Mouse (Mus musculus) E14TG2a.4 (cell line): ENCODE measurements around the gene Srebf1.

ENCODE experiments used
- H3K27me3 ChIP-seq: 2 replicates; pipeline ENCODE4 v1.6.1; 2014; ENCODE audit warnings: low read length, control low read depth; ENCODE audit not compliant: insufficient read depth
- H3K36me3 ChIP-seq: 2 replicates; pipeline ENCODE4 v1.6.1; 2014; ENCODE audit warnings: low read length, control low read depth; ENCODE audit not compliant: insufficient read depth
- H3K4me1 ChIP-seq: replicated peaks from 2 replicates; pipeline ENCODE4 v1.6.1; 2014; ENCODE audit warnings: low read depth, low read length, control low read depth
- H3K4me3 ChIP-seq: replicated peaks from 2 replicates; pipeline ENCODE4 v1.5.1; 2014; ENCODE audit warnings: mild to moderate bottlenecking, low read length
- H3K9me3 ChIP-seq: 2 replicates; pipeline ENCODE4 v1.6.1; 2014; ENCODE audit warnings: low read length, control low read depth
- CTCF ChIP-seq: conservative IDR thresholded peaks from 2 replicates; pipeline ENCODE4 v1.5.1; 2014; ENCODE audit warnings: low read length
- NANOG ChIP-seq: IDR thresholded peaks from 2 replicates; pipeline ENCODE4 v1.6.1; 2014; ENCODE audit warnings: borderline replicate concordance, low read length, mixed read lengths
- POU5F1 ChIP-seq: IDR thresholded peaks from 2 replicates; pipeline ENCODE4 v1.6.1; 2014; ENCODE audit warnings: low read length, borderline replicate concordance

The Srebf1 gene

DNA sequence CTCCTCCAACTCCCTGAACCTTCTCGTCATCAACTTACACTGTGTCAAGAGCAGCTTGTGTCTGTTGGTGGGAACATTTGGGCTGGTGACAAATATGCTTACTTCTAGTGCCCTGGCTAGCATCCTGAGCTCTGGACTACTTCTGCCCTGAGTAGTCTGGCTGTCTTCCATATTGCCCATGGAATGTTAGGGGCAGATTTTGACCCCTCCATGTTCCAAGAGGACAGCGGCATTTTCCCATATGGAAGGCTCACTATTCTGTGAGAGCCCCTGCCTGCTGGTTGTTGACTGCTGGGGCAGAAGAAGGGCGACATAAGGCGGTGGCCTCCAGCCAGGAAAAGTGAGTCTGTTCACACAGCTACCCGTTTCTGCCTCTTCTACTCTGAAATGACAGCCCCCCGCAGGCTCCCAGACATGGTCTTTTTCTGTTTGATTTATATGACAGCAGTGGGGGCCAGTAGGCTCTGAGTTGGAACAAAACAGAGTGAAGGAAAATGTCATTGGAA lies 33.8 kb upstream of the Srebf1 start:
- Histone ChIP-seq H3K9me3 (no peaks in the 10 kb centered on the region), H3K27me3 (no peaks in the 10 kb centered on the region), H3K4me3 (no peak overlapping the region), H3K4me1 (no peaks in the 10 kb centered on the region), H3K36me3 (0 out of 2 replicates have a peak, but pooled peaks cover 14% of the 10 kb centered on the region)
- TF ChIP-seq POU5F1 (no peak), NANOG (no peak), CTCF (no peak)

DNA sequence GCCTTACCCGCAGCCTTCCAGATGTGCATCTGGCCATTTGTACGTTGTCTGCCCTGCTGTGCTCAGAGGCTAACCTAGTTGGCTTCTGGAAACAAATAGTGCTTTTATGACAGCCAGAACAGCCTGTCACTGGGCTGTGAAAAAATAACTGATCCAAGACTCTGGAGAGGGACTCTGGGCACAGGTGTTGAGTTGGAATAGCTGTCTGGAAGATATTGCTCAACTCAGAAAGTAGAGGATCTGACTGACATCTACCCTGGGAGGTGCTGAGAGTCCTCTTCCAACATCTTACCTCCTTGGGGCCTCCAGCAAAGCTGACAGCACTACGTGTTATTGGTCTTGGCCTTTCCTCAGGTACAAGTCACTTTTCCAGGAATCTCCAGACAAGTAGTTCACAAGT lies 33.3 kb upstream of the Srebf1 start:
- Histone ChIP-seq H3K27me3 (no peaks in the 10 kb centered on the region), H3K4me1 (no peaks in the 10 kb centered on the region), H3K36me3 (0 out of 2 replicates have a peak, but pooled peaks cover 14% of the 10 kb centered on the region), H3K9me3 (no peaks in the 10 kb centered on the region), H3K4me3 (no peak overlapping the region)
- TF ChIP-seq CTCF (no peak), NANOG (no peak), POU5F1 (no peak)

DNA sequence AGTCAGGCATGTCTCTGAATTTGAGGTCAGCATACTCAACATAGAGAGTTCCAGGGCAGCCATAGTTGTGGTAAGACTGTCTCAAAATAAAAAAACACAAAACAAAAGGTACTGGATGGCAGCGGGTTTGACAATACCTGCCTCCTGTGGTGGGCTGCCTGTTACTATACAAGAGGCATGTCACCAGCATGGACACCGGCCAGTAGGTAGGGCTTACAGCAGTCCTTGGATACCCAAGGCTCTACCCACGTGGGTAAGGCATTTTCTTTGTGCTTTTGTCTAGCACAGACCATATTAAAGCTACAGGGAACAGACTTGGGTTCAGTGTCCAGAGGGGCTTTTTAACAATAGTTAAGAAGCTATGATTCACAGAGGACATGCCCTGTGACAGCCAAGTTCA lies 32.8 kb upstream of the Srebf1 start:
- no peaks in the 10 kb centered on the region for H3K27me3 ChIP-seq
- no peaks in the 10 kb centered on the region for H3K4me1 ChIP-seq
- 0 out of 2 replicates have a peak, but pooled peaks cover 14% of the 10 kb centered on the region for H3K36me3 ChIP-seq
- no peak overlapping the region for H3K4me3 ChIP-seq
- H3K9me3 ChIP-seq: no peaks in the 10 kb centered on the region
- TF ChIP-seq CTCF (no peak), NANOG (no peak), POU5F1 (no peak)

DNA sequence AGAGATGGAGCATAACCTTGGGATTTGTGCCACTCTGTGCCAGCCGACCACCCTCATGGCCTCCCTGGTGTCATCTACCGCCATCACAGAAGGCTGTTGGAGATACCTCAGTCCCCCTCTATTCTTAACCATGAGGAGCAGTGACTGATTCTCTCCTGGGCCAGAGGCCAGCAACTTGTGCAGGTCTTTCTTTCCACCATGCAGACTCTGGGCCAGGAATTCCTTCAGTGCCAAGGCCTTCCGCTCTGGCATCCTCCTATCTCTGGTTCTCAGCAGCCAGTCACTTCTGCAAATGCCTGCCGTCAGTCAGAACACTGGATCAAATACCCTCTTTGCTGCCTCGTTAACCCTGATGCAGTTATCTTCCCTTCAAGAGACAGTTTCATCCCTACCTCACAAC lies 31.9 kb upstream of the Srebf1 start:
- Histone ChIP-seq H3K27me3 (no peaks in the 10 kb centered on the region), H3K4me1 (no peaks in the 10 kb centered on the region), H3K4me3 (no peak overlapping the region), H3K9me3 (no peaks in the 10 kb centered on the region), H3K36me3 (0 out of 2 replicates have a peak, but pooled peaks cover 14% of the 10 kb centered on the region)
- TF ChIP-seq CTCF (no peak), POU5F1 (no peak), NANOG (no peak)

DNA sequence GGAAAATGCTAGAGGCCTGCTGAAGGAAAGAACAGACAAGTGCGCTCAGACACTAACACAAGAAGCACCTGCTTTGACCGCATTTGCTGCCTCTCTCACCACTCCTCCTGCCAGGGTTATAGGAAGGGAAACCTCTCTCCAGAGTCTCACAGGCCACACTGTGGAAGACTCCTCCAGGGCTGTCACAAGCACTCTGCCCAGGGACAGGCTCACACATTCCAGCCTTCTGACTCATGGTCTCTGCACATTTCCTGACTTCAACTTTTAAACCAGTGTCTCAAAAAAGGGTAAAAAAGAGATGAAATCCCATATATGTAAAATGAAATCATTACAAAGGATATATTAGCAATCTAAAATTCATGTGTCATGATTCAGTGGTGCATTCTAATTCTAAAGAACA lies 31.2 kb upstream of the Srebf1 start:
- Histone ChIP-seq H3K4me3 (no peak overlapping the region), H3K27me3 (no peaks in the 10 kb centered on the region), H3K36me3 (0 out of 2 replicates have a peak, but pooled peaks cover 11% of the 10 kb centered on the region), H3K4me1 (peaks cover 8% of the 10 kb centered on the region), H3K9me3 (no peaks in the 10 kb centered on the region)
- no peak for TF ChIP-seq POU5F1

DNA sequence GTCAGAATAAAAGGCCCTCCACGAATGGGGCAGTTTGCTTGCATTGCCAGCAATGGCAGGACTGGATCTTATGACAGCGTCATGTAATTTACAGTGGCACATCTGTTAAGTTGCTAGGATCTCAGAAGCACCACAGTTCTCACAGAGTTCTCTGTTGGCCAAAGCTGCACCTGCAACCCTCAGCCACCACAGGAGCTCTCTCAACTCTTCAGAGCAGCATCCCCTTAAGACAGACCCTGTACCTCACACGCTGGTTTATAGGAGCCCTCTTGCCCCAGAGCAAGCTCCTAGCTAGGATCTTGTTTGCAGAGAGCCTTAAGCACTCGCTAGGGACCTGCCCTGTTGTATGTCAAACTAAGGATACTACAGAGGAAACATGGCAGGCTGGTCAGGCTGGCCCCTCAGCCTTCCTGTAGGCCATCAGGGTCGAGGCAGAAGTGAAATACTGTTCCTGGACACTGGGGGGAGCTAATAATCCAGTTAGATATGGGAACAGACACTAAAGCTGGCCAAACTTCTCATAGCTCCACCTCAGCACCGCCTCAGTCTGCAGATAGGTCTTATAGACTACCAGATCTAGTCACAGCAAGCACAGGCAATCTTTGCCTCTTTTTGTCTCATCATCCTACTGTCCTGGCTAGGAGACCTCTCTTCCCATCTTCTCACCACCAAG lies 28.7 kb upstream of the Srebf1 start:
- TF ChIP-seq POU5F1 (no peak), CTCF (peak; percentile 58)

DNA sequence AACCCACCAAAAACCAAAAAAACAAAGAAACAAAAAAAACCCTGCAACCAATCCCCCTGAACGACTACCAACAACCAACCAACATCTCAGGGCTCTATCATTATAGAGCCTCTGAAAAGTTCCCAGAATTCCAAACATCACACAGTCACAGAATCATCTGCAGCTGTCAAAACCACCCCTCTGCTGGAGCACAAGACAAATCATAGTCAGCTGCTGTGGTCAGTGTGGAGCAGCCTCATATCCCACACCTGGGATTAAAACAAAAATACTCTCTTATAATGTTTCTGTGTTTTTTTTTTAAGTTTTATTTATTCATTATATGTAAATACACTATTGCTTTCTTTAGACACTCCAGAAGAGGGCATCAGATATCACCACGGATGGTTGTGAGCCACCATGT lies 27.5 kb upstream of the Srebf1 start:
- TF ChIP-seq POU5F1 (no peak), NANOG (no peak), CTCF (no peak)
- Histone ChIP-seq H3K36me3 (no peaks in the 10 kb centered on the region), H3K4me3 (no peak overlapping the region), H3K27me3 (no peaks in the 10 kb centered on the region), H3K4me1 (peaks cover 26% of the 10 kb centered on the region), H3K9me3 (no peaks in the 10 kb centered on the region)

More for the DNA sequence above, 28.7 kb upstream of the Srebf1 start:
- no peaks in the 10 kb centered on the region for H3K36me3 ChIP-seq
- no peak overlapping the region for H3K4me3 ChIP-seq
- H3K27me3 ChIP-seq: no peaks in the 10 kb centered on the region
- H3K9me3 ChIP-seq: no peaks in the 10 kb centered on the region
- H3K4me1 ChIP-seq: peaks cover 22% of the 10 kb centered on the region

DNA sequence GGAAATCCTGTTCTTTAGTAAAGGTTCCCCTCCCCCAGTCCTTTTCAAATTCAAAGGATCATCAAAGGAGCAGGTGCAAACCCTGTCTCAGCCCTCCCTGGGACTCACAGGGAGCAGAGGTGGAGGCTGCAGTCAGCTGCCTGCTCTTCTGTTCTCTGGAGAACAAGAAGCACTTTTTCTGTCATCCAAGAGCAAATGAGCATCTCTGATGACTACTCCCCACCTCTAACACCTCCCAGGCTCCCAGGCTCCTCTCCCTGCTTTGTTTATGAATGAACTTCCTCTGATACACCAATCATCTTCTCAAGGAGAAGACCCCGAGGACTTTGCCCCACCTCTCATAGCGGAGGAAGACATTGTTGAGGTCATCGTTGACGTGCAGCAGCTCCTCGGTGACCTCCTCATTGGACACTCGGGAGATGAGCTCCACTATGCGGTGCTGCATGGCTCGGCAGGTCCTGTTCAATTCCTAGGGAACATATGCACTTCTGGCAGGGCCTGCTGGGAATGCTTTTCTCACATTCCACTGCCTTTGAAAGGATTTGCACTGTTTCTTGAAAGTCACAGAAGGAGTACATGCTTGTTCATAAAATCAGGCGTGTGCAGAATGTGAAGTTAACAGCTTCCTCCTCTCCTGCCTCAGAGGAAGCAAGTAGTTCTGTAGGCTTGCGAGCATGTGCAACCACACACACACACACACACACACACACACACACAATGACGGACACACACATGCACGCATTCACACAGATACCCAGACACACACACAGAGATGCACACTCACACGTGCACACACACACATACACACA lies 26.4 kb upstream of the Srebf1 start:
- no peaks in the 10 kb centered on the region for H3K27me3 ChIP-seq
- H3K4me3 ChIP-seq: no peak overlapping the region
- H3K9me3 ChIP-seq: no peaks in the 10 kb centered on the region
- TF ChIP-seq POU5F1 (no peak), NANOG (no peak), CTCF (no peak)
- peaks cover 26% of the 10 kb centered on the region for H3K4me1 ChIP-seq
- H3K36me3 ChIP-seq: no peaks in the 10 kb centered on the region
